Mouse (Mus musculus) lung, postnatal 0 days (tissue): ENCODE data around the gene Arhgap24.

Source experiments
- CTCF ChIP-seq: IDR thresholded peaks from 2 replicates; pipeline ENCODE4 v1.5.1; 2016; ENCODE audit warnings: antibody characterized with exemption, mild to moderate bottlenecking
- EP300 ChIP-seq: IDR thresholded peaks from 2 replicates; pipeline ENCODE4 v1.6.1; 2016; ENCODE audit warnings: antibody characterized with exemption, mild to moderate bottlenecking, control low read depth

- no peak for TF ChIP-seq CTCF
- TF ChIP-seq EP300: no peak
Measured at GRCm38 (mm10) chr5:102858047-102858446, 376.9 kb downstream of the Arhgap24 start.
